Mouse (Mus musculus) CH12.LX (cell line): ENCODE results near the gene Mgll. TPM values are rescaled to one million over a fixed set of nuclear protein-coding genes. Genes with fewer than 3 reads are reported as not detected.
A peak's percentile ranks its signal among the peaks of the same experiment; 100 is the strongest.

Source experiments
- DNase-seq: peaks from one replicate; pipeline ENCODE4 v3.0.0-alpha.2; 2013; ENCODE audit errors: extremely low read depth
- H3K27ac ChIP-seq: 2 replicates; pipeline ENCODE4 v1.5.1; 2012; ENCODE audit warnings: low read depth, mild to moderate bottlenecking, control low read depth, moderate library complexity; ENCODE audit not compliant: insufficient read depth
- H3K27me3 ChIP-seq: replicated peaks from 2 replicates; pipeline ENCODE3; 2012; ENCODE audit warnings: inconsistent platforms
- H3K36me3 ChIP-seq, 2 experiments: replicated peaks in 1 of 2; 2 replicates each; pipeline versions ENCODE3 to v1.6.1; 2012; ENCODE audit warnings: inconsistent platforms in 1 of 2, low read length in 1 of 2, mild to moderate bottlenecking in 1 of 2, mixed read lengths in 1 of 2, moderate library complexity in 1 of 2; ENCODE audit not compliant: control insufficient read depth in 1 of 2, insufficient read depth in 1 of 2
- H3K4me1 ChIP-seq, 2 experiments: 2 replicates each; pipeline ENCODE4 v1.6.1; 2012; ENCODE audit warnings: inconsistent platforms in 1 of 2, moderate library complexity in 1 of 2; ENCODE audit not compliant: insufficient read depth in 2 of 2, control insufficient read depth in 1 of 2
- H3K4me2 ChIP-seq: 2 replicates; pipeline ENCODE4 v1.6.1; 2012; ENCODE audit warnings: low read depth, mild to moderate bottlenecking, control low read depth; ENCODE audit not compliant: poor library complexity, insufficient read depth, severe bottlenecking
- H3K4me3 ChIP-seq, 3 experiments: fragments of 150-350 bp in 1 of 3; sonication (generic) in 1 of 3; replicated peaks in 1 of 3; 2 replicates each; pipeline versions ENCODE3 to v1.5.1; 2011 to 2012; ENCODE audit warnings: low read depth in 2 of 3, low read length in 2 of 3, mild to moderate bottlenecking in 2 of 3, moderate library complexity in 2 of 3, control low read depth in 1 of 3, improper control_type of control experiment in 1 of 3, inconsistent platforms in 1 of 3, mixed read lengths in 1 of 3; ENCODE audit not compliant: poor library complexity in 1 of 3
- H3K79me2 ChIP-seq: replicated peaks from 2 replicates; pipeline ENCODE4 v1.6.1; 2012; ENCODE audit warnings: mild to moderate bottlenecking, moderate library complexity; ENCODE audit not compliant: control insufficient read depth, poor library complexity, insufficient read depth, severe bottlenecking; ENCODE audit errors: extremely low read depth
- H3K9ac ChIP-seq: 2 replicates; pipeline ENCODE4 v1.6.1; 2012; ENCODE audit warnings: low read depth, mild to moderate bottlenecking, control low read depth, moderate library complexity; ENCODE audit not compliant: insufficient read depth
- H3K9me3 ChIP-seq: replicated peaks from 2 replicates; pipeline ENCODE3; 2012; ENCODE audit warnings: low read length, inconsistent platforms, mixed read lengths
- BHLHE40 ChIP-seq: IDR thresholded peaks from 2 replicates; pipeline ENCODE4 v1.6.1; 2011; ENCODE audit warnings: mild to moderate bottlenecking, low read depth, low read length, improper control_type of control experiment
- CTCF ChIP-seq, 2 experiments: IDR thresholded peaks in 1 of 2; conservative IDR thresholded peaks in 1 of 2; 2 replicates each; pipeline ENCODE4 v1.5.1; 2011 to 2012; ENCODE audit warnings: low read depth in 2 of 2, low read length in 2 of 2, improper control_type of control experiment in 1 of 2, inconsistent platforms in 1 of 2, mild to moderate bottlenecking in 1 of 2, moderate library complexity in 1 of 2
- E2F4 ChIP-seq: IDR thresholded peaks from 2 replicates; pipeline ENCODE4 v1.6.1; 2011; ENCODE audit warnings: low read depth, low read length, improper control_type of control experiment; ENCODE audit not compliant: insufficient replicate concordance
- ELF1 ChIP-seq: IDR thresholded peaks from 2 replicates; pipeline ENCODE4 v1.6.1; 2014; ENCODE audit warnings: low read depth, mild to moderate bottlenecking, inconsistent platforms, low read length, improper control_type of control experiment
- IRF4 ChIP-seq: IDR thresholded peaks from 2 replicates; pipeline ENCODE4 v1.6.1; 2014; ENCODE audit warnings: low read depth, mild to moderate bottlenecking, inconsistent platforms, low read length, improper control_type of control experiment
- JUND ChIP-seq: conservative IDR thresholded peaks from 2 replicates; pipeline ENCODE4 v1.6.1; 2011; ENCODE audit warnings: low read depth, low read length, improper control_type of control experiment
- KAT2A ChIP-seq: IDR thresholded peaks from 2 replicates; pipeline ENCODE4 v1.6.1; 2012; ENCODE audit warnings: low read length, improper control_type of control experiment, inconsistent platforms; ENCODE audit not compliant: insufficient replicate concordance
- MAFK ChIP-seq: IDR thresholded peaks from 2 replicates; pipeline ENCODE4 v1.6.1; 2011; ENCODE audit warnings: low read length, improper control_type of control experiment; ENCODE audit not compliant: insufficient replicate concordance
- NELFE ChIP-seq: IDR thresholded peaks from 2 replicates; pipeline ENCODE4 v1.6.1; 2011; ENCODE audit warnings: low read depth, low read length, improper control_type of control experiment
- NRF1 ChIP-seq: IDR thresholded peaks from 2 replicates; pipeline ENCODE4 v1.6.1; 2014; ENCODE audit warnings: low read depth, mild to moderate bottlenecking, inconsistent platforms, low read length, improper control_type of control experiment, moderate library complexity
- POLR2AphosphoS2 ChIP-seq: IDR thresholded peaks from 2 replicates; pipeline ENCODE4 v1.6.1; 2011; ENCODE audit warnings: low read depth, low read length, improper control_type of control experiment
- RAD21 ChIP-seq: IDR thresholded peaks from 2 replicates; pipeline ENCODE4 v1.6.1; 2011; ENCODE audit warnings: low read depth, mild to moderate bottlenecking, low read length, improper control_type of control experiment, moderate library complexity
- RCOR1 ChIP-seq: conservative IDR thresholded peaks from 2 replicates; pipeline ENCODE4 v1.6.1; 2012; ENCODE audit warnings: low read depth, mild to moderate bottlenecking, inconsistent platforms, low read length, improper control_type of control experiment
- SIN3A ChIP-seq: IDR thresholded peaks from 2 replicates; pipeline ENCODE4 v1.6.1; 2012; ENCODE audit warnings: low read length, improper control_type of control experiment, inconsistent platforms
- SMC3 ChIP-seq: IDR thresholded peaks from 2 replicates; pipeline ENCODE4 v1.6.1; 2011; ENCODE audit warnings: low read depth, low read length, improper control_type of control experiment
- USF1 ChIP-seq: IDR thresholded peaks from 2 replicates; pipeline ENCODE4 v1.6.1; 2014; ENCODE audit warnings: low read depth, mild to moderate bottlenecking, inconsistent platforms, low read length, improper control_type of control experiment
- ZNF384 ChIP-seq: IDR thresholded peaks from 2 replicates; pipeline ENCODE4 v1.6.1; 2012; ENCODE audit warnings: low read depth, low read length, improper control_type of control experiment, inconsistent platforms
- dilution Hi-C: fragments of 300-500 bp; cut with MboI; formaldehyde crosslinking; loops from 2 replicates; pipeline ENCODE4 v1.14.3; 2020; ENCODE audit warnings: low sequenced_read_pairs; ENCODE audit not compliant: extremely low pct_unique_long_range_greater_than_20kb, extremely low pct_ligation_motif_present
- in situ Hi-C: fragments of 300-500 bp; cut with MboI; formaldehyde crosslinking; loops from 3 replicates; pipeline ENCODE4 v1.14.3; 2019; ENCODE audit warnings: low sequenced_read_pairs, low pct_ligation_motif_present, low pct_unique_long_range_greater_than_20kb, mixed read lengths
- polyA plus RNA-seq: library from polyadenylated mRNA; unstranded; fragments of >175 nt; gene quantifications from 2 replicates; pipeline ENCODE4 v1.2.1, GENCODE M21; 2012; ENCODE audit warnings: low read depth; ENCODE audit not compliant: insufficient read length
- total RNA-seq, 2 experiments: library from RNA; depleted of rRNA; stranded (reverse); fragments of 300-350 nt in 1 of 2; fragments of >200 nt in 1 of 2; gene quantifications; 2 replicates each; pipeline ENCODE4 v1.2.3; 2012 to 2014

Mgll gene
- total and polyA plus RNA-seq, 3 experiments = 60.8 to 81.1 (median 76.5) TPM

GRCm38 (mm10) chr6:88850034-88850433 is 125.8 kb downstream of the Mgll start:
- H3K4me3 ChIP-seq = no peak overlapping the region
- peaks cover 5% of the 10 kb centered on the region for H3K9me3 ChIP-seq
- H3K9ac ChIP-seq = no peak overlapping the region
- dilution Hi-C loops = no loop called here
- DNase-seq = no peak
- H3K27me3 ChIP-seq = no peaks in the 10 kb centered on the region
- H3K36me3 ChIP-seq = no peaks in the 10 kb centered on the region
- H3K4me2 ChIP-seq = no peak overlapping the region
- H3K79me2 ChIP-seq = no peaks in the 10 kb centered on the region
- TF ChIP-seq POLR2AphosphoS2 = no peak
- TF ChIP-seq SMC3 = peak; percentile 39
- peak; percentile 20 for TF ChIP-seq RAD21
- TF ChIP-seq CTCF (conservative IDR thresholded peaks at IDR 0.05 in 1 of 2, IDR thresholded peaks at IDR 0.05 in 1 of 2; ENCODE audit: low read depth in 2 of 2, low read length in 2 of 2) = peak in 1 of 2 experiments; percentile 44; a peak in 2 of 4 replicates
- TF ChIP-seq, all 38 proteins: peak for 3
- Histone ChIP-seq H3K27ac (no peak overlapping the region), H3K4me1 (peaks cover 4 to 12% of the 10 kb centered on the region in 2 experiments; a peak in 3 of 4 replicates)
- in situ Hi-C loops = no loop called here

- Histone ChIP-seq H3K4me1 (peaks cover 0 to 15% of the 10 kb centered on the region in 2 experiments; a peak in 2 of 4 replicates), H3K4me3 (no peak overlapping the region), H3K9me3 (peaks cover 5% of the 10 kb centered on the region), H3K27ac (no peak overlapping the region), H3K79me2 (no peaks in the 10 kb centered on the region), H3K36me3 (no peaks in the 10 kb centered on the region), H3K4me2 (no peak overlapping the region), H3K9ac (no peak overlapping the region), H3K27me3 (no peaks in the 10 kb centered on the region)
- in situ Hi-C loops = no loop called here
- no peak for DNase-seq
- dilution Hi-C loops = no loop called here
- TF ChIP-seq IRF4 (no peak), ELF1 (no peak), NELFE (no peak), MAFK (no peak), CTCF (conservative IDR thresholded peaks at IDR 0.05 in 1 of 2, IDR thresholded peaks at IDR 0.05 in 1 of 2; ENCODE audit: low read depth in 2 of 2, low read length in 2 of 2) (no peak), JUND (no peak), KAT2A (no peak), NRF1 (no peak), RCOR1 (no peak), BHLHE40 (no peak), SIN3A (no peak), E2F4 (no peak), USF1 (no peak), ZNF384 (no peak)
Observed at GRCm38 (mm10) chr6:88854509-88854908, 130.3 kb downstream of the Mgll start.
